ENCODE assay signal across 26 mouse cellular contexts in genomic region chrX:16841443-16841842, GRCm38 (mm10). TPM values are rescaled to one million over a fixed set of nuclear protein-coding genes. Genes with fewer than 3 reads are reported as not detected.
DNase-seq lines count a peak whose midpoint lies in the region; ATAC-seq and TF ChIP-seq lines count a peak whose summit lies in the region.
"Had no signal": no experiment of that assay in that cellular context is flagged by ENCODE, and none has a peak within 500 bp of the region (broad histone marks: within the 10 kb centered on the region; RNA-seq: fewer than 3 reads in every experiment).

No protein-coding gene starts in this region.

- no peak for TF ChIP-seq EP300 in liver, postnatal 0 days (IDR thresholded peaks at IDR 0.05; ENCODE audit: low read depth)

- no peak for TF ChIP-seq CTCF in kidney, adult 2 months (conservative IDR thresholded peaks at IDR 0.05; ENCODE audit: insufficient read depth, insufficient read length, low read depth, low read length)
- TF ChIP-seq CTCF in liver, postnatal 0 days (IDR thresholded peaks at IDR 0.05; ENCODE audit: low read depth) = no peak
- no peak for TF ChIP-seq CTCF in intestine, postnatal 0 days (IDR thresholded peaks at IDR 0.05; ENCODE audit: low read depth)

- H3K9ac ChIP-seq in liver, postnatal 0 days (replicated peaks) = no peak overlapping the region
- no peak overlapping the region for H3K9ac ChIP-seq in liver, embryonic 11.5 days (ENCODE audit: low read depth, low read length)
- H3K9ac ChIP-seq in intestine, postnatal 0 days (ENCODE audit: low read depth, low read length) = no peak overlapping the region
- H3K9ac ChIP-seq: embryonic facial prominence, embryonic 13.5 days; forebrain, embryonic 12.5 days; forebrain, embryonic 15.5 days; heart, embryonic 12.5 days; heart, embryonic 15.5 days; hindbrain, embryonic 14.5 days had no signal

- H3K4me1 ChIP-seq in kidney, adult 2 months (ENCODE audit: control insufficient read depth, insufficient read depth, low read length) = no peaks in the 10 kb centered on the region
- no peaks in the 10 kb centered on the region for H3K4me1 ChIP-seq in liver, postnatal 0 days (ENCODE audit: insufficient read depth)
- no peaks in the 10 kb centered on the region for H3K4me1 ChIP-seq in liver, embryonic 11.5 days (replicated peaks; ENCODE audit: control insufficient read depth, insufficient read depth, low read length)
- H3K4me1 ChIP-seq in intestine, postnatal 0 days (replicated peaks; ENCODE audit: control insufficient read depth, insufficient read depth, low read length) = no peaks in the 10 kb centered on the region
- H3K4me1 ChIP-seq: embryonic facial prominence, embryonic 10.5 days; embryonic facial prominence, embryonic 13.5 days; forebrain, embryonic 12.5 days; forebrain, embryonic 15.5 days; heart, embryonic 12.5 days; heart, embryonic 15.5 days; hindbrain, embryonic 10.5 days had no signal

- no peak overlapping the region for H3K4me2 ChIP-seq in liver, postnatal 0 days (ENCODE audit: low read depth, low read length)
- no peak overlapping the region for H3K4me2 ChIP-seq in liver, embryonic 11.5 days
- H3K4me2 ChIP-seq in intestine, postnatal 0 days (replicated peaks; ENCODE audit: low read depth) = no peak overlapping the region
- H3K4me2 ChIP-seq: embryonic facial prominence, embryonic 13.5 days; forebrain, embryonic 12.5 days; forebrain, embryonic 15.5 days; heart, embryonic 12.5 days; heart, embryonic 15.5 days; hindbrain, embryonic 14.5 days had no signal

- 72% methylated on average over 2 of the region's 2 CpGs for WGBS in kidney, adult 2 months
- WGBS in liver, postnatal 0 days (ENCODE audit: insufficient replicate concordance) = 51% methylated on average over 2 of the region's 2 CpGs
- 74% methylated on average over 2 of the region's 2 CpGs for WGBS in liver, embryonic 11.5 days
- 44% methylated on average over 2 of the region's 2 CpGs for WGBS in intestine, postnatal 0 days

- ATAC-seq in liver, postnatal 0 days = peak; percentile 76
- no peak for ATAC-seq in liver, embryonic 11.5 days (replicated peaks; ENCODE audit: low FRiP score)
- peak; percentile 30; the same call in 1 of the 2 replicates for ATAC-seq in intestine, postnatal 0 days
- ATAC-seq: activated CD4-positive, CD25-positive, alpha-beta regulatory T cell, adult 4 months; forebrain, embryonic 15.5 days had no signal

- H3K36me3 ChIP-seq in kidney, adult 2 months (ENCODE audit: control insufficient read depth, insufficient read depth, low read length) = no peaks in the 10 kb centered on the region
- no peaks in the 10 kb centered on the region for H3K36me3 ChIP-seq in liver, postnatal 0 days (replicated peaks; ENCODE audit: insufficient read depth, low read length)
- no peaks in the 10 kb centered on the region for H3K36me3 ChIP-seq in liver, embryonic 11.5 days (ENCODE audit: control insufficient read depth, insufficient read depth, low read length)
- H3K36me3 ChIP-seq in intestine, postnatal 0 days (ENCODE audit: control insufficient read depth, insufficient read depth) = no peaks in the 10 kb centered on the region
- H3K36me3 ChIP-seq: embryonic facial prominence, embryonic 10.5 days; embryonic facial prominence, embryonic 13.5 days; forebrain, embryonic 12.5 days; forebrain, embryonic 15.5 days; heart, embryonic 12.5 days; heart, embryonic 15.5 days; hindbrain, embryonic 10.5 days had no signal

- H3K4me3 ChIP-seq in kidney, adult 2 months (ENCODE audit: insufficient read depth, low read depth, low read length) = no peak overlapping the region
- H3K4me3 ChIP-seq in liver, postnatal 0 days (ENCODE audit: low read depth, low read length) = no peak overlapping the region
- H3K4me3 ChIP-seq in liver, embryonic 11.5 days (ENCODE audit: low read depth, low read length) = no peak overlapping the region
- no peak overlapping the region for H3K4me3 ChIP-seq in intestine, postnatal 0 days (ENCODE audit: low read depth, low read length)
- H3K4me3 ChIP-seq: embryonic facial prominence, embryonic 10.5 days; embryonic facial prominence, embryonic 13.5 days; erythroblast, embryonic 14.5 days; forebrain, embryonic 12.5 days; forebrain, embryonic 15.5 days; heart, embryonic 12.5 days; heart, embryonic 15.5 days; hindbrain, embryonic 10.5 days had no signal

- no peak overlapping the region for H3K27ac ChIP-seq in kidney, adult 2 months (ENCODE audit: insufficient read depth, low read depth, low read length)
- H3K27ac ChIP-seq in liver, postnatal 0 days (ENCODE audit: low read depth) = no peak overlapping the region
- no peak overlapping the region for H3K27ac ChIP-seq in liver, embryonic 11.5 days (ENCODE audit: low read depth, low read length)
- no peak overlapping the region for H3K27ac ChIP-seq in intestine, postnatal 0 days (ENCODE audit: low read depth, low read length)
- H3K27ac ChIP-seq: embryonic facial prominence, embryonic 10.5 days; embryonic facial prominence, embryonic 13.5 days; forebrain, embryonic 12.5 days; forebrain, embryonic 15.5 days; heart, embryonic 15.5 days; hindbrain, embryonic 10.5 days; hindbrain, embryonic 14.5 days had no signal

- peak; percentile 0 for DNase-seq in kidney, adult 2 months
- no peak for DNase-seq in kidney, postnatal 4 days
- no peak for DNase-seq in liver, postnatal 0 days
- DNase-seq in liver, embryonic 11.5 days (ENCODE audit: low spot score) = no peak
- DNase-seq in urinary bladder, postnatal 10 days (ENCODE audit: low spot score) = no peak
- DNase-seq: adrenal gland, adult 8-10 months; adrenal gland, postnatal 25 days; cerebellum, adult 11-12 months; cerebellum, adult 8-10 months; cerebellum, postnatal 10 days; cerebellum, postnatal 36 days; embryo, embryonic 11 days; gastrocnemius, postnatal 25 days; heart, postnatal 10 days; heart, postnatal 36 days had no signal

- TF ChIP-seq POLR2A in kidney, adult 2 months (IDR thresholded peaks at IDR 0.05; ENCODE audit: low read depth, low read length) = no peak

- no peaks in the 10 kb centered on the region for H3K9me3 ChIP-seq in liver, postnatal 0 days (ENCODE audit: low read length)
- H3K9me3 ChIP-seq in liver, embryonic 11.5 days (ENCODE audit: control insufficient read depth, low read length) = no peaks in the 10 kb centered on the region
- H3K9me3 ChIP-seq in intestine, postnatal 0 days (ENCODE audit: control insufficient read depth) = no peaks in the 10 kb centered on the region
- H3K9me3 ChIP-seq: embryonic facial prominence, embryonic 10.5 days; embryonic facial prominence, embryonic 13.5 days; forebrain, embryonic 12.5 days; forebrain, embryonic 15.5 days; heart, embryonic 12.5 days; heart, embryonic 15.5 days; hindbrain, embryonic 10.5 days had no signal

- H3K27me3 ChIP-seq in kidney, adult 2 months (replicated peaks; ENCODE audit: control insufficient read depth, insufficient read depth, low read length) = no peaks in the 10 kb centered on the region
- no peaks in the 10 kb centered on the region for H3K27me3 ChIP-seq in liver, postnatal 0 days (ENCODE audit: insufficient read depth, low read length)
- H3K27me3 ChIP-seq in liver, embryonic 11.5 days (replicated peaks; ENCODE audit: control insufficient read depth, insufficient read depth, low read length) = no peaks in the 10 kb centered on the region
- no peaks in the 10 kb centered on the region for H3K27me3 ChIP-seq in intestine, postnatal 0 days (replicated peaks; ENCODE audit: control insufficient read depth, insufficient read depth, low read length)
- H3K27me3 ChIP-seq: embryonic facial prominence, embryonic 13.5 days; forebrain, embryonic 12.5 days; forebrain, embryonic 15.5 days; heart, embryonic 12.5 days; heart, embryonic 15.5 days had no signal

RNA-seq across cellular contexts. Expression of gene Maob, which starts 24.3 kb away (rescaled TPM):
- polyA plus RNA-seq in kidney, adult 2 months (2012; rRNA removed) = 2.1 and 3.2 TPM in 2 replicates
- 74.5 and 76.7 TPM in 2 replicates for polyA plus RNA-seq in liver, postnatal 0 days (2015; fragmentation: Nextera tagmentation; extraction: Ambion mirVana)
- 25.7 and 29.5 TPM in 2 replicates for polyA plus RNA-seq in liver, embryonic 11.5 days (2014; fragmentation: Nextera tagmentation; extraction: Ambion mirVana)
- 247 and 294 TPM in 2 replicates for polyA plus RNA-seq in intestine, postnatal 0 days (2015; fragmentation: Nextera tagmentation; extraction: Ambion mirVana)
- polyA plus RNA-seq: activated CD4-positive, CD25-positive, alpha-beta regulatory T cell, adult 4 months had no signal
